Mouse (Mus musculus): ENCODE measurements around the gene Brsk1.

GRCm38 (mm10) chr7:4646806-4647205, 43.6 kb upstream of the Brsk1 start:
- TF ChIP-seq POLR2A (IDR thresholded peaks at IDR 0.05; ENCODE audit: low read depth, low read length) (no peak), CTCF (IDR thresholded peaks at IDR 0.05; ENCODE audit: borderline replicate concordance, insufficient read depth, low read length) (no peak)

All from embryonic fibroblast, embryonic 13.5 days (primary cell).